9 mouse cellular contexts compared by ENCODE assay signal in the genomic region with DNA sequence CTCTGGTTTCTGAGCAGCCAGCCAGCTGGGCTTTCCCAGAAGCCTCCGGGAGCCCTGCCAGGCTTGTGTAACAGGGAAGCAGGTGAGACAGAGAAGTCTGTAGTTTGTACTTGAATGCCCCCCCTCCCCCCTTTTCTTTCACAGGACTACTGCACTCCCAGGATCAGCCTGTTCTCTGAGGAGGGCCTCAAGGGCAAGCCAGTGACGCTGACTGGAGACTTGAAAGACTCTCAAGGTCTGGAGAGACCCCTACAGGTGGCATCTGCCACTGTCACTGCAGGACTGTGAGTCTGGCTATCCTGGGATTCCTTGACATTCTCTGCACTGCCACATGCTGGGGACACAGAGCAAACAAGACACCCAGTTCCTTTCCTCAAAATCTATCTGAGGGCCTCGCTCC. TPM values are rescaled to one million over a fixed set of nuclear protein-coding genes. Genes with fewer than 3 reads are reported as not detected.
DNase-seq lines count a peak whose midpoint lies in the region; ATAC-seq and TF ChIP-seq lines count a peak whose summit lies in the region.
"Had no signal": no experiment of that assay in that cellular context is flagged by ENCODE, and none has a peak within 500 bp of the region (broad histone marks: within the 10 kb centered on the region; RNA-seq: fewer than 3 reads in every experiment).

No protein-coding gene starts in this region.

- H3K4me3 ChIP-seq in heart, embryonic 13.5 days: no peak overlapping the region
- H3K4me3 ChIP-seq in heart, embryonic 11.5 days (ENCODE audit: low read depth, low read length): no peak overlapping the region
- no peak overlapping the region for H3K4me3 ChIP-seq in MEL (ENCODE audit: control insufficient read depth in 1 of 2, insufficient read depth in 1 of 2, low read depth in 2 of 2, low read length in 2 of 2)
- H3K4me3 ChIP-seq in hindbrain, embryonic 16.5 days (ENCODE audit: low read length): no peak overlapping the region
- no peak overlapping the region for H3K4me3 ChIP-seq in limb, embryonic 11.5 days (ENCODE audit: low read depth, low read length)
- H3K4me3 ChIP-seq: embryonic facial prominence, embryonic 15.5 days had no signal

- DNase-seq in MEL (ENCODE audit: low read depth, low spot score): peak; percentile 77
- peak; percentile 75 for DNase-seq in limb, embryonic 11.5 days (ENCODE audit: low spot score)
- peak; percentile 76 for DNase-seq in retina, embryonic 14.5 days (ENCODE audit: low spot score)
- DNase-seq in spleen, adult 12 weeks (ENCODE audit: low spot score): no peak

- TF ChIP-seq RAD21 in MEL (IDR thresholded peaks at IDR 0.05; ENCODE audit: low read depth, low read length): peak; percentile 74

- H3K27me3 ChIP-seq in heart, embryonic 13.5 days (replicated peaks): peaks cover 36% of the 10 kb centered on the region
- H3K27me3 ChIP-seq in heart, embryonic 11.5 days (ENCODE audit: control insufficient read depth, insufficient read depth, low read length): peaks cover 10% of the 10 kb centered on the region; the same call in 1 of the 2 replicates
- no peaks in the 10 kb centered on the region for H3K27me3 ChIP-seq in MEL (ENCODE audit: control insufficient read depth in 1 of 2, insufficient read depth in 2 of 2, low read length in 2 of 2)
- peaks cover 4% of the 10 kb centered on the region; the same call in 1 of the 2 replicates for H3K27me3 ChIP-seq in hindbrain, embryonic 16.5 days (replicated peaks; ENCODE audit: control insufficient read depth, insufficient read depth, low read length)
- H3K27me3 ChIP-seq in limb, embryonic 11.5 days (ENCODE audit: control insufficient read depth, insufficient read depth, low read length): no peaks in the 10 kb centered on the region

- peaks cover 18% of the 10 kb centered on the region for H3K4me1 ChIP-seq in heart, embryonic 13.5 days
- H3K4me1 ChIP-seq in heart, embryonic 11.5 days (ENCODE audit: control insufficient read depth, insufficient read depth, low read length): peaks cover 12% of the 10 kb centered on the region
- H3K4me1 ChIP-seq in MEL (ENCODE audit: control insufficient read depth in 1 of 2, insufficient read depth in 2 of 2, low read length in 2 of 2): peaks cover 2 to 9% of the 10 kb centered on the region in 2 experiments; a peak in 2 of 4 replicates
- peaks cover 12% of the 10 kb centered on the region for H3K4me1 ChIP-seq in hindbrain, embryonic 16.5 days (ENCODE audit: control insufficient read depth, insufficient read depth, low read depth, low read length)
- no peaks in the 10 kb centered on the region for H3K4me1 ChIP-seq in limb, embryonic 11.5 days (ENCODE audit: control insufficient read depth, insufficient read depth, low read length)

- H3K36me3 ChIP-seq in heart, embryonic 13.5 days: no peaks in the 10 kb centered on the region
- no peaks in the 10 kb centered on the region for H3K36me3 ChIP-seq in heart, embryonic 11.5 days (ENCODE audit: control insufficient read depth, insufficient read depth, low read length)
- H3K36me3 ChIP-seq in MEL (ENCODE audit: control insufficient read depth in 1 of 2, insufficient read depth in 2 of 2, low read length in 2 of 2): 0 out of 4 replicates have a peak, but pooled peaks cover 0 to 2% of the 10 kb centered on the region in 2 experiments
- H3K36me3 ChIP-seq in hindbrain, embryonic 16.5 days (ENCODE audit: control insufficient read depth, insufficient read depth, low read length): no peaks in the 10 kb centered on the region
- H3K36me3 ChIP-seq in limb, embryonic 11.5 days (ENCODE audit: control insufficient read depth, insufficient read depth, low read length): no peaks in the 10 kb centered on the region
- H3K36me3 ChIP-seq: embryonic facial prominence, embryonic 15.5 days had no signal

- TF ChIP-seq EP300 in MEL (IDR thresholded peaks at IDR 0.05; ENCODE audit: low read depth in 1 of 2, low read length in 2 of 2): no peak

- H3K9me3 ChIP-seq in heart, embryonic 13.5 days: no peaks in the 10 kb centered on the region
- H3K9me3 ChIP-seq in heart, embryonic 11.5 days (replicated peaks; ENCODE audit: control insufficient read depth, low read length): no peaks in the 10 kb centered on the region
- no peaks in the 10 kb centered on the region for H3K9me3 ChIP-seq in MEL (replicated peaks; ENCODE audit: insufficient read depth, low read length)
- no peaks in the 10 kb centered on the region for H3K9me3 ChIP-seq in hindbrain, embryonic 16.5 days (ENCODE audit: control insufficient read depth, low read length)
- no peaks in the 10 kb centered on the region for H3K9me3 ChIP-seq in limb, embryonic 11.5 days (ENCODE audit: control insufficient read depth, low read length)
- H3K9me3 ChIP-seq: embryonic facial prominence, embryonic 15.5 days had no signal

- 19% methylated on average over 3 of the region's 3 CpGs for WGBS in heart, embryonic 13.5 days
- WGBS in heart, embryonic 11.5 days (ENCODE audit: insufficient replicate concordance): 20% methylated on average over 3 of the region's 3 CpGs
- 21% methylated on average over 3 of the region's 3 CpGs for WGBS in hindbrain, embryonic 16.5 days
- 20% methylated on average over 3 of the region's 3 CpGs for WGBS in limb, embryonic 11.5 days

- no peak overlapping the region for H3K4me2 ChIP-seq in heart, embryonic 13.5 days
- H3K4me2 ChIP-seq in heart, embryonic 11.5 days: no peak overlapping the region
- no peak overlapping the region for H3K4me2 ChIP-seq in hindbrain, embryonic 16.5 days (ENCODE audit: low read length)
- no peak overlapping the region for H3K4me2 ChIP-seq in limb, embryonic 11.5 days (ENCODE audit: low read depth, severe bottlenecking)
- H3K4me2 ChIP-seq: embryonic facial prominence, embryonic 15.5 days had no signal

- no peak overlapping the region for H3K27ac ChIP-seq in heart, embryonic 13.5 days (replicated peaks)
- no peak overlapping the region for H3K27ac ChIP-seq in heart, embryonic 11.5 days (ENCODE audit: low read depth, low read length)
- no peak overlapping the region for H3K27ac ChIP-seq in MEL (ENCODE audit: control insufficient read depth, low read depth, low read length)
- H3K27ac ChIP-seq in hindbrain, embryonic 16.5 days (ENCODE audit: low read depth, low read length): no peak overlapping the region
- H3K27ac ChIP-seq in limb, embryonic 11.5 days (replicated peaks; ENCODE audit: low read depth, low read length): no peak overlapping the region
- H3K27ac ChIP-seq: embryonic facial prominence, embryonic 15.5 days had no signal

- no peak for TF ChIP-seq POLR2A in MEL (IDR thresholded peaks at IDR 0.05; ENCODE audit: control insufficient read depth in 1 of 2, insufficient read depth in 1 of 2, low read depth in 1 of 2, low read length in 2 of 2, poor library complexity in 1 of 2)

- peak; percentile 59 to 77 (median 67) for TF ChIP-seq CTCF in MEL (IDR thresholded peaks at IDR 0.05 in 2 of 3, conservative IDR thresholded peaks at IDR 0.05 in 1 of 3; ENCODE audit: control insufficient read depth in 1 of 3, insufficient read depth in 1 of 3, low read depth in 2 of 3, low read length in 3 of 3, poor library complexity in 1 of 3, severe bottlenecking in 1 of 3)

- ATAC-seq in heart, embryonic 13.5 days (ENCODE audit: extremely low read depth, insufficient number of reproducible peaks, low FRiP score, low TSS enrichment): no peak
- no peak for ATAC-seq in heart, embryonic 11.5 days (replicated peaks; ENCODE audit: insufficient number of reproducible peaks, low FRiP score, low TSS enrichment)
- ATAC-seq in common myeloid progenitor, adult 5-6 weeks (replicated peaks; ENCODE audit: low read depth, poor library complexity, severe bottlenecking): peak; percentile 61
- ATAC-seq in hindbrain, embryonic 16.5 days: peak; percentile 66
- no peak for ATAC-seq in limb, embryonic 11.5 days (ENCODE audit: insufficient number of reproducible peaks, low FRiP score, low TSS enrichment, low read depth)

- H3K9ac ChIP-seq in heart, embryonic 13.5 days: 0 out of 2 replicates have a peak overlapping the region, but pooled peaks have one; percentile 37
- no peak overlapping the region for H3K9ac ChIP-seq in heart, embryonic 11.5 days (ENCODE audit: low read depth, low read length)
- H3K9ac ChIP-seq in MEL (ENCODE audit: control insufficient read depth, low read depth, low read length, poor library complexity, severe bottlenecking): no peak overlapping the region
- H3K9ac ChIP-seq in hindbrain, embryonic 16.5 days (ENCODE audit: low read depth, low read length): no peak overlapping the region
- no peak overlapping the region for H3K9ac ChIP-seq in limb, embryonic 11.5 days (ENCODE audit: low read length)
- H3K9ac ChIP-seq: embryonic facial prominence, embryonic 15.5 days had no signal

- no peaks in the 10 kb centered on the region for H3K79me2 ChIP-seq in MEL (ENCODE audit: control insufficient read depth, insufficient read depth, low read length, poor library complexity)

RNA-seq across cellular contexts. Expression of a gene that starts 16.2 kb away (rescaled TPM):
- 7.6 and 7.7 TPM in 2 replicates for polyA plus RNA-seq in heart, embryonic 13.5 days (2015; fragmentation: Nextera tagmentation; extraction: Ambion mirVana)
- 3.9 and 6.2 TPM in 2 replicates for polyA plus RNA-seq in heart, embryonic 11.5 days (2014; fragmentation: Nextera tagmentation; extraction: Ambion mirVana)
- total RNA-seq in MEL (2012; rRNA removed): 0.52 and 1.3 TPM in 2 replicates
- polyA plus RNA-seq in MEL (2012; ENCODE audit: insufficient read depth in 1 of 2, insufficient read length in 2 of 2, low read depth in 1 of 2, low replicate concordance in 2 of 2, missing spikeins in 1 of 2): under 1 TPM in 1 of 2 experiments, not detected in 1; 0.86 TPM
- total RNA-seq in common myeloid progenitor, adult 5-6 weeks (2017): 215 and 234 TPM in 2 replicates
- 1.5 and 1.8 TPM in 2 replicates for polyA plus RNA-seq in hindbrain, embryonic 16.5 days (2015; fragmentation: Nextera tagmentation; extraction: Ambion mirVana)
- polyA plus RNA-seq in limb, embryonic 11.5 days (2014; fragmentation: Nextera tagmentation; extraction: Ambion mirVana): 5.1 and 6.2 TPM in 2 replicates

RNA-seq across cellular contexts. Expression of a gene that starts 18.1 kb away (rescaled TPM):
- 0.46 TPM in 1 of 2 replicates, not detected in the other for polyA plus RNA-seq in heart, embryonic 13.5 days (2015; fragmentation: Nextera tagmentation; extraction: Ambion mirVana)
- 0.52 and 1.1 TPM in 2 replicates for polyA plus RNA-seq in heart, embryonic 11.5 days (2014; fragmentation: Nextera tagmentation; extraction: Ambion mirVana)
- 0.65 and 0.72 TPM in 2 replicates for total RNA-seq in MEL (2012; rRNA removed)
- polyA plus RNA-seq in MEL (2012; ENCODE audit: insufficient read depth in 1 of 2, insufficient read length in 2 of 2, low read depth in 1 of 2, low replicate concordance in 2 of 2, missing spikeins in 1 of 2): 1 to 10 TPM in 1 of 2 experiments, not detected in 1; 2.3 TPM
- not detected in 2 replicates for total RNA-seq in common myeloid progenitor, adult 5-6 weeks (2017)
- 3.7 and 5.3 TPM in 2 replicates for polyA plus RNA-seq in hindbrain, embryonic 16.5 days (2015; fragmentation: Nextera tagmentation; extraction: Ambion mirVana)
- polyA plus RNA-seq in limb, embryonic 11.5 days (2014; fragmentation: Nextera tagmentation; extraction: Ambion mirVana): 3.7 and 4.4 TPM in 2 replicates

RNA-seq across cellular contexts. Expression of a gene that starts 23.7 kb away (rescaled TPM):
- 1.7 and 2.1 TPM in 2 replicates for polyA plus RNA-seq in heart, embryonic 13.5 days (2015; fragmentation: Nextera tagmentation; extraction: Ambion mirVana)
- 2.0 and 3.2 TPM in 2 replicates for polyA plus RNA-seq in heart, embryonic 11.5 days (2014; fragmentation: Nextera tagmentation; extraction: Ambion mirVana)
- 2.6 and 5.4 TPM in 2 replicates for total RNA-seq in MEL (2012; rRNA removed)
- 10 to 100 TPM in 1 of 2 experiments, not detected in 1; 11.9 TPM for polyA plus RNA-seq in MEL (2012; ENCODE audit: insufficient read depth in 1 of 2, insufficient read length in 2 of 2, low read depth in 1 of 2, low replicate concordance in 2 of 2, missing spikeins in 1 of 2)
- 10.6 and 13.3 TPM in 2 replicates for total RNA-seq in common myeloid progenitor, adult 5-6 weeks (2017)
- 21.3 and 21.5 TPM in 2 replicates for polyA plus RNA-seq in hindbrain, embryonic 16.5 days (2015; fragmentation: Nextera tagmentation; extraction: Ambion mirVana)
- polyA plus RNA-seq in limb, embryonic 11.5 days (2014; fragmentation: Nextera tagmentation; extraction: Ambion mirVana): 5.7 and 6.0 TPM in 2 replicates

RNA-seq across cellular contexts. Expression of a gene that starts 25.1 kb away (rescaled TPM):
- not detected in 2 replicates for polyA plus RNA-seq in heart, embryonic 13.5 days (2015; fragmentation: Nextera tagmentation; extraction: Ambion mirVana)
- not detected in 2 replicates for polyA plus RNA-seq in heart, embryonic 11.5 days (2014; fragmentation: Nextera tagmentation; extraction: Ambion mirVana)
- total RNA-seq in MEL (2012; rRNA removed): not detected in 2 replicates
- polyA plus RNA-seq in MEL (2012; ENCODE audit: insufficient read depth in 1 of 2, insufficient read length in 2 of 2, low read depth in 1 of 2, low replicate concordance in 2 of 2, missing spikeins in 1 of 2): not detected
- not detected in 2 replicates for total RNA-seq in common myeloid progenitor, adult 5-6 weeks (2017)
- not detected in 2 replicates for polyA plus RNA-seq in hindbrain, embryonic 16.5 days (2015; fragmentation: Nextera tagmentation; extraction: Ambion mirVana)
- polyA plus RNA-seq in limb, embryonic 11.5 days (2014; fragmentation: Nextera tagmentation; extraction: Ambion mirVana): not detected in 2 replicates
- polyA plus RNA-seq: embryonic facial prominence, embryonic 15.5 days had no signal

RNA-seq across cellular contexts. Expression of a gene that starts 49.9 kb away (rescaled TPM):
- 198 and 202 TPM in 2 replicates for polyA plus RNA-seq in heart, embryonic 13.5 days (2015; fragmentation: Nextera tagmentation; extraction: Ambion mirVana)
- 179 and 220 TPM in 2 replicates for polyA plus RNA-seq in heart, embryonic 11.5 days (2014; fragmentation: Nextera tagmentation; extraction: Ambion mirVana)
- 122 and 126 TPM in 2 replicates for total RNA-seq in MEL (2012; rRNA removed)
- polyA plus RNA-seq in MEL (2012; ENCODE audit: insufficient read depth in 1 of 2, insufficient read length in 2 of 2, low read depth in 1 of 2, low replicate concordance in 2 of 2, missing spikeins in 1 of 2): 100 to 1,000 TPM in 1 of 2 experiments, not detected in 1; 414 TPM
- 165 and 201 TPM in 2 replicates for total RNA-seq in common myeloid progenitor, adult 5-6 weeks (2017)
- 467 and 509 TPM in 2 replicates for polyA plus RNA-seq in hindbrain, embryonic 16.5 days (2015; fragmentation: Nextera tagmentation; extraction: Ambion mirVana)
- polyA plus RNA-seq in limb, embryonic 11.5 days (2014; fragmentation: Nextera tagmentation; extraction: Ambion mirVana): 314 and 345 TPM in 2 replicates

Comparison
In these comparisons a context has a peak if more than half of its experiments do, and no peak if none do; other contexts are left out.
1. ATAC-seq: peak in common myeloid progenitor, adult 5-6 weeks (single experiment) and hindbrain, embryonic 16.5 days (single experiment); none in heart, embryonic 13.5 days (single experiment), heart, embryonic 11.5 days (single experiment) and limb, embryonic 11.5 days (single experiment).